Mouse (Mus musculus) heart, embryonic 10.5 days (tissue): ENCODE results near the gene Arid1b. TPM values are rescaled to one million over a fixed set of nuclear protein-coding genes. Genes with fewer than 3 reads are reported as not detected.

Experiments
- DNase-seq: peaks from one replicate; pipeline ENCODE4 v3.0.0-alpha.2; 2017; ENCODE audit warnings: low spot score
- H3K27ac ChIP-seq: fragments of 300-500 bp; sonication (generic); 2 replicates; pipeline ENCODE4 v1.5.1; 2016; ENCODE audit warnings: mild to moderate bottlenecking
- H3K27me3 ChIP-seq: fragments of 300-500 bp; sonication (generic); 2 replicates; pipeline ENCODE4 v1.6.1; 2016; ENCODE audit warnings: mild to moderate bottlenecking; ENCODE audit not compliant: poor library complexity, insufficient read depth, severe bottlenecking
- H3K36me3 ChIP-seq: fragments of 300-500 bp; sonication (generic); 2 replicates; pipeline ENCODE4 v1.6.1; 2016; ENCODE audit warnings: mild to moderate bottlenecking, moderate library complexity
- H3K4me1 ChIP-seq: fragments of 300-500 bp; sonication (generic); 2 replicates; pipeline ENCODE4 v1.6.1; 2016; ENCODE audit warnings: mild to moderate bottlenecking
- H3K4me3 ChIP-seq: fragments of 300-500 bp; sonication (generic); 2 replicates; pipeline ENCODE4 v1.5.1; 2016; ENCODE audit warnings: mild to moderate bottlenecking, moderate library complexity
- H3K9me3 ChIP-seq: fragments of 300-500 bp; sonication (generic); 2 replicates; pipeline ENCODE4 v1.6.1; 2016; ENCODE audit warnings: mild to moderate bottlenecking, moderate library complexity
- WGBS: fragments of 180-500 bp; shearing (Covaris S2); methylation state at CpG from one replicate; pipeline ENCODE4 v1.1.7; 2016; 5-methylcytosine and 5-hydroxymethylcytosine counted together
- polyA plus RNA-seq: library from polyadenylated mRNA; unstranded; fragments of >200 nt; fragmentation: Nextera tagmentation; extraction: Ambion mirVana; gene quantifications from 2 replicates; pipeline ENCODE4 v1.2.1, GENCODE M21; 2016

Gene Arid1b
- polyA plus RNA-seq, 1 experiment from 2014 or later: 8.4 TPM

- no peak overlapping the region for H3K27ac ChIP-seq
- H3K9me3 ChIP-seq: no peaks in the 10 kb centered on the region
- no peaks in the 10 kb centered on the region for H3K36me3 ChIP-seq
- no peak for DNase-seq
- peaks cover 33% of the 10 kb centered on the region for H3K27me3 ChIP-seq
- peaks cover 85% of the 10 kb centered on the region for H3K4me1 ChIP-seq
- WGBS: 52% methylated on average over 6 of the region's 6 CpGs
- no peak overlapping the region for H3K4me3 ChIP-seq
These were observed 61.3 kb downstream of the Arid1b start for GRCm38 (mm10) chr17:5055412-5055811.

- Histone ChIP-seq H3K4me3 (no peak overlapping the region), H3K27me3 (peaks cover 33% of the 10 kb centered on the region), H3K4me1 (peaks cover 85% of the 10 kb centered on the region), H3K9me3 (no peaks in the 10 kb centered on the region), H3K36me3 (no peaks in the 10 kb centered on the region), H3K27ac (no peak overlapping the region)
- DNase-seq: no peak
- WGBS: 56% methylated on average over 4 of the region's 4 CpGs
These were observed 62.5 kb downstream of the Arid1b start for GRCm38 (mm10) chr17:5056654-5057053.

GRCm38 (mm10) chr17:5057286-5057685 lies 63.2 kb downstream of the Arid1b start:
- 5% methylated on average over 4 of the region's 4 CpGs for WGBS
- H3K9me3 ChIP-seq: no peaks in the 10 kb centered on the region
- DNase-seq: no peak
- H3K27me3 ChIP-seq: peaks cover 33% of the 10 kb centered on the region
- no peak overlapping the region for H3K4me3 ChIP-seq
- no peaks in the 10 kb centered on the region for H3K36me3 ChIP-seq
- peaks cover 85% of the 10 kb centered on the region for H3K4me1 ChIP-seq
- H3K27ac ChIP-seq: peak overlapping the region; percentile 60; the same call in 1 of the 2 replicates

GRCm38 (mm10) chr17:5057944-5058720 lies 64.0 kb downstream of the Arid1b start:
- peak overlapping the region; percentile 13; the same call in 1 of the 2 replicates for H3K4me3 ChIP-seq
- no peak overlapping the region for H3K27ac ChIP-seq
- H3K36me3 ChIP-seq: no peaks in the 10 kb centered on the region
- peak; percentile 92 for DNase-seq
- no peaks in the 10 kb centered on the region for H3K9me3 ChIP-seq
- H3K4me1 ChIP-seq: peaks cover 78% of the 10 kb centered on the region
- 4% methylated on average over 10 of the region's 10 CpGs for WGBS
- H3K27me3 ChIP-seq: peaks cover 27% of the 10 kb centered on the region

GRCm38 (mm10) chr17:5059092-5059601 lies 65.0 kb downstream of the Arid1b start:
- Histone ChIP-seq H3K4me3 (no peak overlapping the region), H3K9me3 (no peaks in the 10 kb centered on the region), H3K4me1 (peaks cover 79% of the 10 kb centered on the region), H3K27ac (peak overlapping the region; percentile 2; the same call in 1 of the 2 replicates), H3K36me3 (no peaks in the 10 kb centered on the region), H3K27me3 (peaks cover 19% of the 10 kb centered on the region; the same call in 1 of the 2 replicates)
- no peak for DNase-seq
- 50% methylated on average over 9 of the region's 9 CpGs for WGBS

- 72% methylated on average over 5 of the region's 5 CpGs for WGBS
- no peak for DNase-seq
- Histone ChIP-seq H3K36me3 (no peaks in the 10 kb centered on the region), H3K4me1 (peaks cover 80% of the 10 kb centered on the region), H3K27me3 (0 out of 2 replicates have a peak, but pooled peaks cover 4% of the 10 kb centered on the region), H3K4me3 (no peak overlapping the region), H3K27ac (no peak overlapping the region), H3K9me3 (no peaks in the 10 kb centered on the region)
These were observed 66.5 kb downstream of the Arid1b start for GRCm38 (mm10) chr17:5060515-5061084.

- no peaks in the 10 kb centered on the region for H3K36me3 ChIP-seq
- H3K27ac ChIP-seq: no peak overlapping the region
- H3K4me1 ChIP-seq: peaks cover 80% of the 10 kb centered on the region
- H3K27me3 ChIP-seq: no peaks in the 10 kb centered on the region
- H3K9me3 ChIP-seq: no peaks in the 10 kb centered on the region
- 83% methylated on average over 3 of the region's 3 CpGs for WGBS
- DNase-seq: no peak
- no peak overlapping the region for H3K4me3 ChIP-seq
These were observed 67.1 kb downstream of the Arid1b start for GRCm38 (mm10) chr17:5061183-5061582.

GRCm38 (mm10) chr17:5061593-5061992 lies 67.5 kb downstream of the Arid1b start:
- DNase-seq: no peak
- Histone ChIP-seq H3K27ac (no peak overlapping the region), H3K36me3 (no peaks in the 10 kb centered on the region), H3K27me3 (no peaks in the 10 kb centered on the region), H3K9me3 (no peaks in the 10 kb centered on the region), H3K4me3 (no peak overlapping the region), H3K4me1 (peaks cover 79% of the 10 kb centered on the region)
- 73% methylated on average over 5 of the region's 5 CpGs for WGBS

- 88% methylated on average over 9 of the region's 9 CpGs for WGBS
- Histone ChIP-seq H3K4me1 (peaks cover 72% of the 10 kb centered on the region), H3K27ac (no peak overlapping the region), H3K9me3 (no peaks in the 10 kb centered on the region), H3K27me3 (no peaks in the 10 kb centered on the region), H3K36me3 (no peaks in the 10 kb centered on the region), H3K4me3 (no peak overlapping the region)
- no peak for DNase-seq
These were observed 69.5 kb downstream of the Arid1b start for GRCm38 (mm10) chr17:5063471-5064176.

GRCm38 (mm10) chr17:5064777-5065176 lies 70.6 kb downstream of the Arid1b start:
- DNase-seq: no peak
- no peak overlapping the region for H3K4me3 ChIP-seq
- H3K36me3 ChIP-seq: no peaks in the 10 kb centered on the region
- no peaks in the 10 kb centered on the region for H3K9me3 ChIP-seq
- no peaks in the 10 kb centered on the region for H3K27me3 ChIP-seq
- H3K27ac ChIP-seq: no peak overlapping the region
- 71% methylated on average over 6 of the region's 6 CpGs for WGBS
- peaks cover 72% of the 10 kb centered on the region for H3K4me1 ChIP-seq

GRCm38 (mm10) chr17:5065270-5065669 lies 71.1 kb downstream of the Arid1b start:
- no peak for DNase-seq
- 74% methylated on average over 6 of the region's 6 CpGs for WGBS
- H3K4me1 ChIP-seq: peaks cover 72% of the 10 kb centered on the region
- H3K27ac ChIP-seq: no peak overlapping the region
- H3K27me3 ChIP-seq: no peaks in the 10 kb centered on the region
- no peak overlapping the region for H3K4me3 ChIP-seq
- H3K9me3 ChIP-seq: no peaks in the 10 kb centered on the region
- H3K36me3 ChIP-seq: no peaks in the 10 kb centered on the region

GRCm38 (mm10) chr17:5066835-5067234 lies 72.7 kb downstream of the Arid1b start:
- no peak overlapping the region for H3K4me3 ChIP-seq
- H3K4me1 ChIP-seq: peaks cover 70% of the 10 kb centered on the region
- DNase-seq: no peak
- H3K27me3 ChIP-seq: no peaks in the 10 kb centered on the region
- 84% methylated on average over 8 of the region's 8 CpGs for WGBS
- no peak overlapping the region for H3K27ac ChIP-seq
- H3K36me3 ChIP-seq: no peaks in the 10 kb centered on the region
- no peaks in the 10 kb centered on the region for H3K9me3 ChIP-seq

- no peaks in the 10 kb centered on the region for H3K36me3 ChIP-seq
- no peak overlapping the region for H3K4me3 ChIP-seq
- no peak for DNase-seq
- H3K27ac ChIP-seq: no peak overlapping the region
- no peaks in the 10 kb centered on the region for H3K27me3 ChIP-seq
- H3K9me3 ChIP-seq: no peaks in the 10 kb centered on the region
- H3K4me1 ChIP-seq: peaks cover 66% of the 10 kb centered on the region
- WGBS: 61% methylated on average over 4 of the region's 4 CpGs
These were observed 73.1 kb downstream of the Arid1b start for GRCm38 (mm10) chr17:5067264-5067663.
